Comparison of ENCODE assay signal across 8 mouse cellular contexts in the genomic region with DNA sequence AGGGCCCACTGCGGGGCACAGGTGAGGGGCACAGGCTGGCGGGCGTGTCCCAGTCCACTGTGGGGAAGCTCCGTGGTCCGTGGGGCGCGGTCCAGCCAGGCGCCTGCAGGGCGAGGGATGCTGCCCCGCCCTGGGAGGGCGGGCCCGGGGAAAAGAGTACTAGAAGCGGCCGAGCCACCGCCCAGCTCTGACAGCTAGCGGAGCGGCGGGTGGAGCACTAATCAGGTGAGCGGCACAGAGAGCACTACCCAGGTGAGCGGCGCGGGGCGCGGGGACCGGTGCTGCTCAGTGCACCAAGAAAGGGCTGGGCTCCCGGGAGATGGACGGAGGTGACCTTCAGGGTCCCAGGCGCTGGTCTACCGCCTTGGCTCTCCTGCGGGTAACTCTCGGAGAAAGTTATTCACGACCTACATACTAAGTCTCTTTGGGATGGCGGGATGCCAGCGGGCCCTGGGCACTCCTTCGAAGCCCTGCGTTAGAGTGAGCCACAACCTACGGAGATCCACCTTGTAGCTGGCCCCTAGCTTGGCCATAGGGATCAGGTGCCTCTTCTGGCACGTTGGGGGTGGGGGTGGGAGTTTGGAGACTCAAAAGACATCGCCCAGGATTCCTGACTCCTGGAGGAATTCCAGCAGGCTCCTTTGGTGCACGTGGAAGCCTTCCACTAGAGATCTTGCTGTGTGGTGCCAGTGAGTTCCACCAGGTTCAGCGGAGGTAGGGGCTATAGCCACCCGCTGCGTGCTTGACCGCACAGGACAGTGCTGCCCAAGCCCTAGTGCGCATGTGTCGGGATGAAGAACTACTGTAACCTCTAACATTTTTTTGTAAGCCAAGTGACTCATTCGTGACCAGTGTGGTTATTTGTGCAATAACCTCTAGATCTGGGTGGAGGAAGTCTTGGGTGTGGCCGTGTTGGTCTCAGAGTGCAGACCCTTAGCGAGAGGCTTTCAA. TPM values are rescaled to one million over a fixed set of nuclear protein-coding genes. Genes with fewer than 3 reads are reported as not detected.
DNase-seq lines count a peak whose midpoint lies in the region; ATAC-seq lines count a peak whose summit lies in the region.

No protein-coding gene starts in this region.

- no peaks in the 10 kb centered on the region for H3K36me3 ChIP-seq in forebrain, embryonic 12.5 days (replicated peaks)
- no peaks in the 10 kb centered on the region for H3K36me3 ChIP-seq in limb, embryonic 11.5 days (ENCODE audit: control insufficient read depth, insufficient read depth, low read length)
- no peaks in the 10 kb centered on the region for H3K36me3 ChIP-seq in midbrain, embryonic 11.5 days (ENCODE audit: control insufficient read depth, insufficient read depth, low read length)

- no peak overlapping the region for H3K27ac ChIP-seq in forebrain, embryonic 12.5 days
- H3K27ac ChIP-seq in limb, embryonic 11.5 days (replicated peaks; ENCODE audit: low read depth, low read length), result no peak overlapping the region
- no peak overlapping the region for H3K27ac ChIP-seq in midbrain, embryonic 11.5 days (ENCODE audit: low read depth, low read length)

- H3K9ac ChIP-seq in forebrain, embryonic 12.5 days, result no peak overlapping the region
- H3K9ac ChIP-seq in limb, embryonic 11.5 days (ENCODE audit: low read length), result no peak overlapping the region
- H3K9ac ChIP-seq in midbrain, embryonic 11.5 days (ENCODE audit: low read length), result no peak overlapping the region

- peak overlapping the region; percentile 24 for H3K4me3 ChIP-seq in forebrain, embryonic 12.5 days (replicated peaks)
- H3K4me3 ChIP-seq in limb, embryonic 11.5 days (ENCODE audit: low read depth, low read length), result peak overlapping the region; percentile 24
- peak overlapping the region; percentile 17 for H3K4me3 ChIP-seq in midbrain, embryonic 11.5 days (ENCODE audit: low read depth, low read length)

- H3K4me1 ChIP-seq in forebrain, embryonic 12.5 days, result peaks cover 9% of the 10 kb centered on the region
- no peaks in the 10 kb centered on the region for H3K4me1 ChIP-seq in limb, embryonic 11.5 days (ENCODE audit: control insufficient read depth, insufficient read depth, low read length)
- H3K4me1 ChIP-seq in midbrain, embryonic 11.5 days (ENCODE audit: control insufficient read depth, insufficient read depth, low read length), result peaks cover 5% of the 10 kb centered on the region; the same call in 1 of the 2 replicates

- 18% methylated on average over 47 of the region's 49 CpGs for WGBS in forebrain, embryonic 12.5 days
- 15% methylated on average over 48 of the region's 49 CpGs for WGBS in limb, embryonic 11.5 days
- WGBS in midbrain, embryonic 11.5 days, result 17% methylated on average over 48 of the region's 49 CpGs

- peak overlapping the region; percentile 55 for H3K4me2 ChIP-seq in forebrain, embryonic 12.5 days
- H3K4me2 ChIP-seq in limb, embryonic 11.5 days (ENCODE audit: low read depth, severe bottlenecking), result peak overlapping the region; percentile 53
- peak overlapping the region; percentile 46 for H3K4me2 ChIP-seq in midbrain, embryonic 11.5 days

- no peaks in the 10 kb centered on the region for H3K9me3 ChIP-seq in forebrain, embryonic 12.5 days
- no peaks in the 10 kb centered on the region for H3K9me3 ChIP-seq in limb, embryonic 11.5 days (ENCODE audit: control insufficient read depth, low read length)
- H3K9me3 ChIP-seq in midbrain, embryonic 11.5 days (ENCODE audit: control insufficient read depth, low read length), result no peaks in the 10 kb centered on the region

- DNase-seq in CD4-positive, CD25-positive, alpha-beta regulatory T cell, adult 2 months (ENCODE audit: low read depth, low spot score), result peak; percentile 22
- peak; percentile 55 for DNase-seq in ZHBTc4 (ENCODE audit: low read depth, low spot score)
- peak; percentile 12 for DNase-seq in heart, postnatal 4 days
- no peak for DNase-seq in limb, embryonic 11.5 days (ENCODE audit: low spot score)
- no peak for DNase-seq in midbrain, embryonic 11.5 days (ENCODE audit: low spot score, missing footprints)
- peak; percentile 58 for DNase-seq in testis, postnatal 10 days (ENCODE audit: low spot score)
- DNase-seq in thymus, postnatal 10 days (ENCODE audit: low spot score in 2 of 2), result no peak

- peaks cover 34% of the 10 kb centered on the region for H3K27me3 ChIP-seq in forebrain, embryonic 12.5 days
- peaks cover 18% of the 10 kb centered on the region for H3K27me3 ChIP-seq in limb, embryonic 11.5 days (ENCODE audit: control insufficient read depth, insufficient read depth, low read length)
- H3K27me3 ChIP-seq in midbrain, embryonic 11.5 days (ENCODE audit: control insufficient read depth, insufficient read depth, low read length), result peaks cover 15% of the 10 kb centered on the region

- ATAC-seq in forebrain, embryonic 12.5 days (ENCODE audit: low FRiP score), result no peak
- no peak; the same call in 1 of the 2 replicates for ATAC-seq in limb, embryonic 11.5 days (ENCODE audit: insufficient number of reproducible peaks, low FRiP score, low TSS enrichment, low read depth)
- ATAC-seq in midbrain, embryonic 11.5 days (ENCODE audit: low FRiP score), result no peak

RNA-seq across cellular contexts. Expression of gene Lgals3, which starts 6.5 kb away (rescaled TPM):
- polyA plus RNA-seq in forebrain, embryonic 12.5 days (2016; fragmentation: Nextera tagmentation; extraction: Ambion mirVana), result 0.37 and 0.56 TPM in 2 replicates
- 1 to 10 TPM; 2.6 to 3.5 TPM for total RNA-seq in heart, postnatal 4 days (2021)
- polyA plus RNA-seq in limb, embryonic 11.5 days (2014; fragmentation: Nextera tagmentation; extraction: Ambion mirVana), result 0.63 and 1.1 TPM in 2 replicates
- 0.33 and 0.81 TPM in 2 replicates for polyA plus RNA-seq in midbrain, embryonic 11.5 days (2014; fragmentation: Nextera tagmentation; extraction: Ambion mirVana)

RNA-seq across cellular contexts. Expression of gene Dlgap5, which starts 44.2 kb away (rescaled TPM):
- polyA plus RNA-seq in forebrain, embryonic 12.5 days (2016; fragmentation: Nextera tagmentation; extraction: Ambion mirVana), result 63.1 and 63.6 TPM in 2 replicates
- total RNA-seq in heart, postnatal 4 days (2021), result 10 to 100 TPM; 26.5 to 35.0 TPM
- polyA plus RNA-seq in limb, embryonic 11.5 days (2014; fragmentation: Nextera tagmentation; extraction: Ambion mirVana), result 79.6 and 81.0 TPM in 2 replicates
- 61.2 and 69.4 TPM in 2 replicates for polyA plus RNA-seq in midbrain, embryonic 11.5 days (2014; fragmentation: Nextera tagmentation; extraction: Ambion mirVana)

Comparison
In these comparisons a context has a peak if more than half of its experiments do, and no peak if none do; other contexts are left out.
1. DNase-seq: peak in CD4-positive, CD25-positive, alpha-beta regulatory T cell, adult 2 months (single experiment), ZHBTc4 (single experiment), heart, postnatal 4 days (single experiment) and testis, postnatal 10 days (single experiment); none in limb, embryonic 11.5 days (single experiment), midbrain, embryonic 11.5 days (single experiment) and thymus, postnatal 10 days (0 of 2).
2. Peak in every context shown above with its lines, with median percentiles within 50 percentile points of each other: H3K4me2 ChIP-seq and H3K4me3 ChIP-seq.